In genomic region chr14:24826471-24827337, GRCm38 (mm10) we compare ENCODE assay signal across 8 mouse cellular contexts.
DNase-seq lines count a peak whose midpoint lies in the region; ATAC-seq and TF ChIP-seq lines count a peak whose summit lies in the region.

No protein-coding gene starts in this region.

- no peak overlapping the region for H3K9ac ChIP-seq in intestine, embryonic 14.5 days (ENCODE audit: low read length)
- no peak overlapping the region for H3K9ac ChIP-seq in intestine, postnatal 0 days (ENCODE audit: low read depth, low read length)
- no peak overlapping the region for H3K9ac ChIP-seq in embryonic facial prominence, embryonic 12.5 days

- WGBS in intestine, embryonic 14.5 days = 25% methylated on average over 13 of the region's 13 CpGs
- 43% methylated on average over 13 of the region's 13 CpGs for WGBS in intestine, postnatal 0 days
- WGBS in embryonic facial prominence, embryonic 12.5 days = 19% methylated on average over 13 of the region's 13 CpGs

- no peak for TF ChIP-seq CTCF in intestine, postnatal 0 days (IDR thresholded peaks at IDR 0.05; ENCODE audit: low read depth)

- intact Hi-C loops in left cerebral cortex, postnatal 25 days (cut with DNase I) = loop anchor here (2.0 kb wide), 1 partner anchor 48 kb away; no protein-coding TSS in a partner anchor

- DNase-seq in intestine, embryonic 14.5 days (ENCODE audit: low spot score) = no peak
- peak; percentile 36 to 79 for DNase-seq in left cerebral cortex, postnatal 25 days (ENCODE audit: low spot score in 2 of 2)
- DNase-seq in right cerebral cortex, postnatal 10 days (ENCODE audit: low spot score in 2 of 2) = peak; percentile 63 to 77
- DNase-seq in lung, postnatal 36 days = no peak
- no peak for DNase-seq in layer of hippocampus, adult 18-20 months (ENCODE audit: low spot score in 2 of 2)
- no peak for DNase-seq in urinary bladder, postnatal 4 days (ENCODE audit: low spot score in 2 of 2)

- ATAC-seq in intestine, embryonic 14.5 days (replicated peaks; ENCODE audit: low FRiP score, low TSS enrichment, low read depth) = no peak
- no peak for ATAC-seq in intestine, postnatal 0 days
- ATAC-seq in embryonic facial prominence, embryonic 12.5 days (ENCODE audit: insufficient number of reproducible peaks, insufficient read depth, low FRiP score, low TSS enrichment) = 0 out of 2 replicates have a peak, but pooled peaks have one; percentile 50

- no peaks in the 10 kb centered on the region for H3K9me3 ChIP-seq in intestine, embryonic 14.5 days (ENCODE audit: control insufficient read depth, low read length)
- no peaks in the 10 kb centered on the region for H3K9me3 ChIP-seq in intestine, postnatal 0 days (ENCODE audit: control insufficient read depth)
- H3K9me3 ChIP-seq in embryonic facial prominence, embryonic 12.5 days = no peaks in the 10 kb centered on the region

- no peaks in the 10 kb centered on the region for H3K36me3 ChIP-seq in intestine, embryonic 14.5 days (ENCODE audit: control insufficient read depth, insufficient read depth, low read length)
- no peaks in the 10 kb centered on the region for H3K36me3 ChIP-seq in intestine, postnatal 0 days (ENCODE audit: control insufficient read depth, insufficient read depth)
- H3K36me3 ChIP-seq in embryonic facial prominence, embryonic 12.5 days = no peaks in the 10 kb centered on the region

- H3K27ac ChIP-seq in intestine, embryonic 14.5 days (ENCODE audit: low read depth) = peak overlapping the region; percentile 76
- no peak overlapping the region for H3K27ac ChIP-seq in intestine, postnatal 0 days (ENCODE audit: low read depth, low read length)
- H3K27ac ChIP-seq in embryonic facial prominence, embryonic 12.5 days = peak overlapping the region; percentile 87

- H3K4me1 ChIP-seq in intestine, embryonic 14.5 days (replicated peaks; ENCODE audit: control insufficient read depth, insufficient read depth, low read length) = peaks cover 27% of the 10 kb centered on the region
- H3K4me1 ChIP-seq in intestine, postnatal 0 days (replicated peaks; ENCODE audit: control insufficient read depth, insufficient read depth, low read length) = no peaks in the 10 kb centered on the region
- H3K4me1 ChIP-seq in embryonic facial prominence, embryonic 12.5 days = peaks cover 54% of the 10 kb centered on the region

- no peaks in the 10 kb centered on the region for H3K27me3 ChIP-seq in intestine, embryonic 14.5 days (replicated peaks; ENCODE audit: control insufficient read depth, insufficient read depth, low read length)
- no peaks in the 10 kb centered on the region for H3K27me3 ChIP-seq in intestine, postnatal 0 days (replicated peaks; ENCODE audit: control insufficient read depth, insufficient read depth, low read length)
- no peaks in the 10 kb centered on the region for H3K27me3 ChIP-seq in embryonic facial prominence, embryonic 12.5 days

- H3K4me3 ChIP-seq in intestine, embryonic 14.5 days (ENCODE audit: low read depth, low read length) = no peak overlapping the region
- H3K4me3 ChIP-seq in intestine, postnatal 0 days (ENCODE audit: low read depth, low read length) = no peak overlapping the region
- H3K4me3 ChIP-seq in embryonic facial prominence, embryonic 12.5 days = no peak overlapping the region

- H3K4me2 ChIP-seq in intestine, embryonic 14.5 days (ENCODE audit: low read length) = peak overlapping the region; percentile 3; the same call in 1 of the 2 replicates
- H3K4me2 ChIP-seq in intestine, postnatal 0 days (replicated peaks; ENCODE audit: low read depth) = no peak overlapping the region
- peak overlapping the region; percentile 23; the same call in 1 of the 2 replicates for H3K4me2 ChIP-seq in embryonic facial prominence, embryonic 12.5 days (replicated peaks)

Comparison
In these comparisons a context has a peak if more than half of its experiments do, and no peak if none do; other contexts are left out.
1. DNase-seq: peak in left cerebral cortex, postnatal 25 days (2 of 2) and right cerebral cortex, postnatal 10 days (2 of 2); none in intestine, embryonic 14.5 days (single experiment), lung, postnatal 36 days (single experiment), layer of hippocampus, adult 18-20 months (0 of 2) and urinary bladder, postnatal 4 days (0 of 2).